Mouse (Mus musculus): ENCODE data around the gene Rnase9. TPM values are rescaled to one million over a fixed set of nuclear protein-coding genes. Genes with fewer than 3 reads are reported as not detected.

Rnase9 gene
- total RNA-seq, 1 experiment from 2014 or later, result not detected

Other genes with a start within 250 kb of the Rnase9 start
- not detected in 2 replicates for gene Ccnb1ip1, start 234.1 kb downstream of the Rnase9 start, total RNA-seq (2021)
- 36.9 and 37.5 TPM in 2 replicates for gene Parp2, start 234.0 kb downstream of the Rnase9 start, total RNA-seq (2021)
- gene Tep1, start 171.3 kb downstream of the Rnase9 start, total RNA-seq (2021), result 27.1 and 28.2 TPM in 2 replicates
- gene Klhl33, start 144.4 kb downstream of the Rnase9 start, total RNA-seq (2021), result 0.62 and 2.2 TPM in 2 replicates
- 50.2 and 57.2 TPM in 2 replicates for gene Osgep, start 117.0 kb downstream of the Rnase9 start, total RNA-seq (2021)
- gene Apex1, start 116.9 kb downstream of the Rnase9 start, total RNA-seq (2021), result 81.3 and 86.8 TPM in 2 replicates
- gene Pip4p1, start 111.0 kb downstream of the Rnase9 start, total RNA-seq (2021), result 75.5 and 78.7 TPM in 2 replicates
- 47.6 and 55.1 TPM in 2 replicates for gene Pnp, start 110.8 kb downstream of the Rnase9 start, total RNA-seq (2021)
- gene Gm49342, start 97.4 kb downstream of the Rnase9 start, total RNA-seq (2021), result 23.0 and 43.4 TPM in 2 replicates
- gene Pnp2, start 85.9 kb downstream of the Rnase9 start, total RNA-seq (2021), result 3.6 and 4.1 TPM in 2 replicates
- gene Rnase10, start 34.1 kb downstream of the Rnase9 start, total RNA-seq (2021), result 0.55 TPM in 1 of 2 replicates, not detected in the other
- not detected in 2 replicates for gene Rnase11, start 8.3 kb upstream of the Rnase9 start, total RNA-seq (2021)
- gene Rnase12, start 15.8 kb upstream of the Rnase9 start, total RNA-seq (2021), result not detected in 2 replicates
- not detected in 2 replicates for gene Olfr750, start 32.6 kb upstream of the Rnase9 start, total RNA-seq (2021)
- 28.7 TPM in 2 replicates for gene Rnase4, start 49.2 kb upstream of the Rnase9 start, total RNA-seq (2021)
- 3.3 and 4.4 TPM in 2 replicates for gene Ang, start 49.3 kb upstream of the Rnase9 start, total RNA-seq (2021)
- gene Eddm3b, start 72.6 kb upstream of the Rnase9 start, total RNA-seq (2021), result not detected in 2 replicates
- 0.94 TPM in 1 of 2 replicates, not detected in the other for gene Rnase6, start 82.0 kb upstream of the Rnase9 start, total RNA-seq (2021)
- not detected in 2 replicates for gene Rnase1, start 104.9 kb upstream of the Rnase9 start, total RNA-seq (2021)
- gene Rnase2b, start 120.4 kb upstream of the Rnase9 start, total RNA-seq (2021), result not detected in 2 replicates
- gene Ang2, start 157.3 kb upstream of the Rnase9 start, total RNA-seq (2021), result not detected in 2 replicates
- not detected in 2 replicates for gene Ear14, start 161.5 kb upstream of the Rnase9 start, total RNA-seq (2021)
- gene Rnase2a, start 214.2 kb upstream of the Rnase9 start, total RNA-seq (2021), result 0.97 TPM in 1 of 2 replicates, not detected in the other